Mouse (Mus musculus) stomach, postnatal 0 days (tissue): ENCODE data around the gene Asb3. TPM values are rescaled to one million over a fixed set of nuclear protein-coding genes. Genes with fewer than 3 reads are reported as not detected.

Experiments used
- ATAC-seq: fragments of 200-750 bp; cut with Nextera tagmentation; 2 replicates; pipeline ENCODE4 v1.8.0; 2017; ENCODE audit not compliant: low FRiP score, low TSS enrichment
- DNase-seq: peaks from one replicate; pipeline ENCODE4 v3.0.0-alpha.2; 2016; ENCODE audit warnings: low spot score
- H3K27ac ChIP-seq: fragments of 300-500 bp; sonication (generic); replicated peaks from 2 replicates; pipeline ENCODE4 v1.5.1; 2014; ENCODE audit warnings: mild to moderate bottlenecking, control low read depth
- H3K27me3 ChIP-seq: fragments of 300-500 bp; sonication (generic); 2 replicates; pipeline ENCODE4 v1.6.1; 2014; ENCODE audit warnings: low read length; ENCODE audit not compliant: control insufficient read depth, insufficient read depth
- H3K36me3 ChIP-seq: fragments of 300-500 bp; sonication (generic); 2 replicates; pipeline ENCODE4 v1.6.1; 2014; ENCODE audit warnings: low read length, mixed read lengths; ENCODE audit not compliant: control insufficient read depth, insufficient read depth
- H3K4me1 ChIP-seq: fragments of 300-500 bp; sonication (generic); replicated peaks from 2 replicates; pipeline ENCODE4 v1.6.1; 2014; ENCODE audit warnings: antibody characterized with exemption; ENCODE audit not compliant: control insufficient read depth, insufficient read depth
- H3K4me2 ChIP-seq: fragments of 300-500 bp; sonication (generic); replicated peaks from 2 replicates; pipeline ENCODE4 v1.6.1; 2014; ENCODE audit warnings: low read depth, mild to moderate bottlenecking, control low read depth, moderate library complexity
- H3K4me3 ChIP-seq: fragments of 300-500 bp; sonication (generic); 2 replicates; pipeline ENCODE4 v1.5.1; 2014; ENCODE audit warnings: low read depth, low read length, control low read depth
- H3K9ac ChIP-seq: fragments of 300-500 bp; sonication (generic); 2 replicates; pipeline ENCODE4 v1.6.1; 2014; ENCODE audit warnings: mild to moderate bottlenecking, low read length, control low read depth, mixed read lengths
- H3K9me3 ChIP-seq: fragments of 300-500 bp; sonication (generic); 2 replicates; pipeline ENCODE4 v1.6.1; 2016; ENCODE audit warnings: low read length; ENCODE audit not compliant: control insufficient read depth
- CTCF ChIP-seq: IDR thresholded peaks from 2 replicates; pipeline ENCODE4 v1.5.1; 2016; ENCODE audit warnings: antibody characterized with exemption, low read depth, mild to moderate bottlenecking, moderate library complexity
- EP300 ChIP-seq: optimal IDR thresholded peaks from 2 replicates; pipeline ENCODE3; 2016; ENCODE audit warnings: antibody characterized with exemption
- WGBS: fragments of 180-500 bp; shearing (Covaris S2); extraction: QIAGEN DNeasy Blood & Tissue Kit; methylation state at CpG from one replicate; pipeline ENCODE4 v1.1.7; 2014; 5-methylcytosine and 5-hydroxymethylcytosine counted together
- polyA plus RNA-seq: library from polyadenylated mRNA; unstranded; fragments of >200 nt; fragmentation: Nextera tagmentation; extraction: Ambion mirVana; gene quantifications from 2 replicates; pipeline ENCODE4 v1.2.1, GENCODE M21; 2015

The Asb3 gene
- polyA plus RNA-seq, 1 experiment from 2014 or later = 14.7 TPM

GRCm38 (mm10) chr11:30943522-30943921 lies 58.3 kb downstream of the Asb3 start:
- Histone ChIP-seq H3K4me2 (no peak overlapping the region), H3K27me3 (no peaks in the 10 kb centered on the region), H3K9me3 (no peaks in the 10 kb centered on the region), H3K27ac (no peak overlapping the region), H3K9ac (no peak overlapping the region), H3K4me3 (no peak overlapping the region), H3K36me3 (peaks cover 17% of the 10 kb centered on the region), H3K4me1 (no peaks in the 10 kb centered on the region)
- no peak for TF ChIP-seq EP300
- TF ChIP-seq CTCF = no peak
- no peak for DNase-seq
- no peak for ATAC-seq
- 91% methylated on average over 2 of the region's 2 CpGs for WGBS

DNA sequence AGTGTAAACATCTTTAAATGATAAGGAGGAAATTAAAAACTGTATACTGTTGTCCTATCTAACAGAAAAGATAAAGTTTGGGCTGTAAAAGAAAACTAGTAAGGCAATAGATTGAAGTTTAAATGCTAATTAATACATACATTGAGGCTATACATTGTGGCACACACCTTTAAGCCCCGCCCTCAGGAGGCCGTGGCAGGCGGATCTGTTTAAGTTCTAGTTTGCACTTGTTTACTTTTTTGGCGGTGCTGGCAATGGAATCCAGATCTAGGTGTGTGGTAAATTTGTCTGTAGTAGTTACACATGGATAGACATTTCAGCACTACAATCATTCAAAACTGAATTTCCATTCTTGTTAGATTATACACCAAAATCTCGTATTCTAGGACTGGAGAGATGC lies 67.6 kb downstream of the Asb3 start:
- Histone ChIP-seq H3K27me3 (no peaks in the 10 kb centered on the region), H3K4me1 (no peaks in the 10 kb centered on the region), H3K9me3 (no peaks in the 10 kb centered on the region), H3K4me2 (peak overlapping the region; percentile 69), H3K4me3 (peak overlapping the region; percentile 78), H3K9ac (no peak overlapping the region; the same call in 1 of the 2 replicates), H3K27ac (no peak overlapping the region), H3K36me3 (0 out of 2 replicates have a peak, but pooled peaks cover 3% of the 10 kb centered on the region)
- 23% methylated on average over 5 of the region's 5 CpGs for WGBS
- TF ChIP-seq EP300 = no peak
- TF ChIP-seq CTCF = no peak
- no peak for DNase-seq
- ATAC-seq = no peak

DNA sequence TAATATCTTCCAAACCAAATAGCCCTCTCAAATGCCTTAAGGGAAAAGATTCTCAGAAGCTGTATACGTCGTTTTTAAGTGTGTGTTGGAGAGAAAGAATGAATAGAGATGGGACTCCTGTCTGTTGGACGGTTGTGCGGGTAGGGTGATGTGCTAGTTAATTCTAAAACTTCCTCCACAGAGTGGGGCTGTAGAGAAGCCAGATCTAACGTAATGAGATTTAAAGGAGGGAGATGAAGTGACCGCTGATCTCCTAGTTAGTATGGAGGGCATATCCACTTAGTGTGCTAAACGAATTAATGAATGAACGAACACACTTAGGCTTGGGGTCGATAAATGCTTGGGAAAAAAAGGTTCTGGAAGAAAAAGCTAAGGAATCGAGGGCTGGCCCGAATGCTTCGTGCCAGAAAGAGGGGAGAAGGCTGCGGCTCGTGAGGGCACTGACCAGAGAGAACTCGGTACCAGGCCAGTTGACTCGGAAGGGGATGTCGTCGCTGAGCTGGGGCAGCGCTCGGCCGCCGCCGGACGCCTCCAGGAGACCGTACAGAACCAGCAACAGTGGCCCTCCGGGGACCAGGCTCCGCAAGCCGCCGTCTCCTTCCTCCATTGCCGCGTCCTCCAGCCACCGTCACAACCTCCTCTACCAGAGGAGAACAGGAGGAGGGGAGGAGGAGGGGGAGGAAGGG lies 68.4 kb downstream of the Asb3 start:
- H3K9ac ChIP-seq = peak overlapping the region; percentile 80
- H3K36me3 ChIP-seq = 0 out of 2 replicates have a peak, but pooled peaks cover 3% of the 10 kb centered on the region
- TF ChIP-seq CTCF = peak; percentile 36
- no peak for TF ChIP-seq EP300
- H3K9me3 ChIP-seq = no peaks in the 10 kb centered on the region
- DNase-seq (peak; percentile 57), ATAC-seq (peak; percentile 80)
- no peaks in the 10 kb centered on the region for H3K4me1 ChIP-seq
- peak overlapping the region; percentile 84 for H3K27ac ChIP-seq
- WGBS = 2% methylated on average over 24 of the region's 32 CpGs
- peak overlapping the region; percentile 69 for H3K4me2 ChIP-seq
- peak overlapping the region; percentile 78 for H3K4me3 ChIP-seq
- H3K27me3 ChIP-seq = no peaks in the 10 kb centered on the region

- H3K36me3 ChIP-seq = 0 out of 2 replicates have a peak, but pooled peaks cover 3% of the 10 kb centered on the region
- peak within 1 kb of the TSS; percentile 89 for H3K27ac ChIP-seq
- no peaks in the 10 kb centered on the region for H3K27me3 ChIP-seq
- H3K4me2 ChIP-seq = peak within 1 kb of the TSS; percentile 69
- peak; percentile 99 for ATAC-seq
- H3K4me1 ChIP-seq = no peaks in the 10 kb centered on the region
- peak; percentile 90 for DNase-seq
- H3K9ac ChIP-seq = peak within 1 kb of the TSS; percentile 80
- under 1% methylated on average over 40 of the region's 40 CpGs for WGBS
- peak within 1 kb of the TSS; percentile 78 for H3K4me3 ChIP-seq
- TF ChIP-seq CTCF (peak; percentile 46), EP300 (no peak)
- no peaks in the 10 kb centered on the region for H3K9me3 ChIP-seq
Observed at GRCm38 (mm10) chr11:30954279-30954725, 69.1 kb downstream of the Asb3 start, which contains the start of gene Erlec1. Gene Erlec1 (minus strand): TSS chr11:30954335.

- Histone ChIP-seq H3K9ac (no peak overlapping the region), H3K9me3 (no peaks in the 10 kb centered on the region), H3K27ac (no peak overlapping the region), H3K36me3 (no peaks in the 10 kb centered on the region), H3K27me3 (no peaks in the 10 kb centered on the region), H3K4me1 (0 out of 2 replicates have a peak, but pooled peaks cover 3% of the 10 kb centered on the region), H3K4me3 (peak overlapping the region; percentile 65), H3K4me2 (peak overlapping the region; percentile 61; the same call in 1 of the 2 replicates)
- ATAC-seq (no peak), DNase-seq (no peak)
- TF ChIP-seq EP300 (no peak), CTCF (no peak)
- WGBS = 25% methylated on average over 2 of the region's 2 CpGs
Observed at GRCm38 (mm10) chr11:30985237-30985636, 100.0 kb downstream of the Asb3 start.
